Mouse (Mus musculus) layer of hippocampus, adult 2 months (tissue): ENCODE data around the gene Celf2. TPM values are rescaled to one million over a fixed set of nuclear protein-coding genes. Genes with fewer than 3 reads are reported as not detected.
A peak's percentile ranks its signal among the peaks of the same experiment; 100 is the strongest.

Experiments
- DNase-seq, 2 experiments: peaks; one replicate each; pipeline ENCODE4 v3.0.0; 2022; ENCODE audit warnings: low spot score in 2 of 2
- H3K27ac ChIP-seq: fragments of 200-600 bp; 2 replicates; pipeline ENCODE4 v1.8.1; 2022
- H3K4me3 ChIP-seq: fragments of 200-600 bp; 2 replicates; pipeline ENCODE4 v1.8.1; 2022; ENCODE audit warnings: mild to moderate bottlenecking
- CTCF ChIP-seq: fragments of 200-600 bp; conservative IDR thresholded peaks from 2 replicates; pipeline ENCODE4 v1.8.1; 2022; ENCODE audit warnings: antibody characterized with exemption, mild to moderate bottlenecking, moderate library complexity
- total RNA-seq, 2 experiments: library from RNA; stranded (reverse); gene quantifications; 2 replicates each; pipeline ENCODE4 v1.2.3; 2021

Gene Celf2
- total RNA-seq, 2 experiments from 2014 or later: 500 to 535 TPM

DNA sequence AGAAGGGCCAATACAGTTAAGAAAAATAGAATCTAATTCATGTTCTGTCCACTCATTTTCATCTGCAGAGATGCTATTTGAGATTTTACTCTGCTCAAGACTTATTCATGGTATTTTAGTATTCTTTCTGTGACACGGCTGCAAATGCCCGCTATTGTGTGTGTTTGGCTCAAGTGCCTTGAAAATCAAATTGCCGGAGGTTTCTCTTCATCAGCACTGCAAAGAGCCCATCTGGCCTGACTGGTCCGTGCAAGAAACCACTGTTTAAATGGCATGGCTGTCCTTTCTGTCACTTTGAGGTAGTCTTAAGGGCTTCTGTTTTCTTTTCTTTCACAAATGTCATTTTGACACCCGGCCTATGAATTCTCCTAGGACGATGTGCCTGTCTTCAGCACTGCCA is 540.1 kb downstream of the Celf2 start:
- TF ChIP-seq CTCF: no peak
- no peak for DNase-seq
- Histone ChIP-seq H3K27ac (peak overlapping the region; percentile 61), H3K4me3 (no peak overlapping the region)

DNA sequence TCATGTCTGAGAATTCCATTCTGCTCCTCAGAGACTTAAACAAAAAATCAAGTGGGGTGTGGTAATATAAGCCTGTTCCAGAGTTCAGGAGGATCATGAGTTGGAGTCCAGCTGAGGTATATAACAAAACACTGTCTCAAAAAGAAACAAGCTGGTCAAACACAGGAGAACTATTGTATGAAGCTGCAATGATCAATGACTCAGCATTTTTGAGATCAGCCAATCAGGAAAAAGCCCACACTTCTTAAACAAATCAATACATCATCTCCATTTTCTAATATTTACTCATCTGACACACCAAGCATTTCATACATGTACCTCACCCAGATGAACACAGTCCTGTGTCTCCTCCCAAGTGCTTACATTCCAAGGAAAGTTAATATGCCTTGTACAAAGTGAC is 544.1 kb downstream of the Celf2 start:
- DNase-seq: no peak
- H3K4me3 ChIP-seq: no peak overlapping the region
- TF ChIP-seq CTCF: no peak
- no peak overlapping the region for H3K27ac ChIP-seq

DNA sequence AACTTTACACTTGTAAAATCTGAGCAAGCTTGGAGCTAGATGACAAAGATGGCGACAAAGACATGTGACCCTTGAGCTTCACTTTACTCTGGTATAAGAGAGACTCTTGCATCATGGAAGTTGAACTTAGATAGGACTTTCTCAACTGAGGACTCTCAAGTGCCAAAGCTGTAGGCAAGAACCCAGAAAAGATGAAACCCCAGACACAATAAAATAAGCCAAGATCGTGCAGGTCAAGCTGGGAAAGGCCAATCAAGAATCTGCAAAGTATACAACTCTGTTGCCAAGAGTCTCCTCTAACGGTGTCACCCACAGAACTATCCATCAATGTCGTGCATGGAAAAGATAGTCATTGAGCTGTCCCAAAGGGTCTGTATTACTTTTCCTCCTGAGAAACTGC is 558.7 kb downstream of the Celf2 start:
- no peak overlapping the region for H3K4me3 ChIP-seq
- H3K27ac ChIP-seq: no peak overlapping the region
- no peak for TF ChIP-seq CTCF
- no peak for DNase-seq

DNA sequence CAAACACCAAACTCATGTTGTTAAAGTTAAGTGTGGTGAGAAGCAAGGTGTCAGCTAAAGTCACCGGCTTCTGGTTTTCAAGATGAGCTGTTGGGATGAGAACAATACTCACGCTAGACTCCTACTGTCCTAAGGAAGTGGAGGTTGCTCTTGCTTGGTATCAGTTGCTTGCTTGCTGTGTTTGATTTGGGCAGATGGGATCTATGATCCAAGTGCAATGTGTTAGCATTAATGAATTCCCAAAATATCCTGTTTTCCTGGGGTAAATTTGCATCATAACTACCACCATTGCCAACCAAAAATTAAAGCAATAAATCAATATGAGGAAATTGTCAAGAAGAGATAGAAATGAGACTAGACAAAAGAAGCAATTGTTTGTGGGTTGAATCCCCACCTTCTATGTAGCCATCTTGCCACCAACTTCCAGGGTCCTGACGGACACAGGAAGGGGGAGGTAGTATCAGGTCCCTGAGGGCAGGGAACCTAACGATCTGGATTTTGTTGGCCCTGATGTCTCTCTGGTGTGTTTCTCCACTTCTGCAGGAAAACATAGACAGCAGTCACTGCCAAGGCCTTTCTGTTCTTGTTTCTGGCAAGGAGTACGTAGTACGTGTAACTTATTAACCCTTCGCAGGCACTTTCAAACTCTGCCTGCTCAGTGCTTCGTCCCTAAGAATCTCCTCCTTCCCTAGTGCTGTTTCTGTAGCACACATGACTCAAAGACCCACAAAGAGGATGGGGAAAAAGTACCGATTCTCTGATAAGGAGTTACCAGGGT is 563.5 kb downstream of the Celf2 start:
- Histone ChIP-seq H3K27ac (peak overlapping the region; percentile 87), H3K4me3 (no peak overlapping the region)
- DNase-seq: peak in 1 of 2 experiments; percentile 53
- TF ChIP-seq CTCF: no peak

DNA sequence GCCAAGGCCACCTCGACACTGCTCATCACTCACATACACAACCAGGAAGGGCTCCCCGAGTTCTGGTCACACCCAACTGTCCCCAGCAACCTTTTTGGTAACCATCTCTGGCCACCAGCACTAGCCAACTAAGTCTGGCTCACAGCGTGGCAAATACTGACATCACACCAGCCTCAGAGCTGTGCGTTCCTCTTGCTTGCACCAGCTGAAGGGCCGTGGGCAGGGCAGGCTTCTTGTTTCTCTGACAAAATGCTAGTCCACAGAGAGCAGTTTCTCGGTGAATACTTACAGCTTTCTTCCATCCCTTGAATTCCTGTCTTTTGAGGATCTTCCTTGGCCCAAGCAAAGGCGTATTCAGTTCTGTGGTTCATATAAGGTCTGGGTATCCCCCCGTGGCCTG is 565.7 kb downstream of the Celf2 start:
- no peak overlapping the region for H3K4me3 ChIP-seq
- no peak for TF ChIP-seq CTCF
- H3K27ac ChIP-seq: peak overlapping the region; percentile 85
- no peak for DNase-seq

DNA sequence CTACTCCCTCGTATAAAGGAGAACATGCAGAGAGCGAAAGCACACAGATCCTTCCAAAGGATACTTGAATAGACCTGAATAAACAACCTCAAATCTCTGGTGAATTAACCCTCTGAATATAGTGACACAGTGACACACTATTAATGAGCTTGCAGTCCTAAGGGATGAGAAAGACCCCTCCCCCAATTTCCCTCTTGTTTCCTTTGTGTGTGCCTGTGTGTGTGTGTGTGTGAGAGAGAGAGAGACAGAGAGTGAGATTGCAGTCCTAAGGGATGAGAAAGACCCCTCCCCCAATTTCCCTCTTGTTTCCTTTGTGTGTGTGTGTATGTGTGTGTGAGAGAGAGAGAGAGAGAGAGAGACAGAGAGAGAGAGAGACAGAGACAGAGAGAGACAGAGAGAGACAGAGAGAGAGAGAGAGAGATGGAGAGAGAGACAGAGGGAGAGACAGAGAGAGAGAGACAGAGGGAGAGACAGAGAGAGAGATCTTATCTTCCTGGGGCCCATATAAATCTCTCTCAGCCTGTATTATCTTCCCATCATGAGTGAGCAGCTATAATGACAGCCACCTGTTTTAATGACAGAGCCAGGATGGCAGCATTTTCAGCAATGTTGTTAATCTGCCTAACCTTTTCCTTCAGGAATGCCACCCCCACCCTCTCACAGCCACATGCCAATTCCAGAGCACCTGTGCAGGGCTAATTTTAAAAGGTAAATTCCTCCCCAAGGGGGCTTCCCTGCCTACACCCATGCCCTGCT is 566.5 kb downstream of the Celf2 start:
- DNase-seq: no peak
- Histone ChIP-seq H3K27ac (peak overlapping the region; percentile 85), H3K4me3 (no peak overlapping the region)
- no peak for TF ChIP-seq CTCF

DNA sequence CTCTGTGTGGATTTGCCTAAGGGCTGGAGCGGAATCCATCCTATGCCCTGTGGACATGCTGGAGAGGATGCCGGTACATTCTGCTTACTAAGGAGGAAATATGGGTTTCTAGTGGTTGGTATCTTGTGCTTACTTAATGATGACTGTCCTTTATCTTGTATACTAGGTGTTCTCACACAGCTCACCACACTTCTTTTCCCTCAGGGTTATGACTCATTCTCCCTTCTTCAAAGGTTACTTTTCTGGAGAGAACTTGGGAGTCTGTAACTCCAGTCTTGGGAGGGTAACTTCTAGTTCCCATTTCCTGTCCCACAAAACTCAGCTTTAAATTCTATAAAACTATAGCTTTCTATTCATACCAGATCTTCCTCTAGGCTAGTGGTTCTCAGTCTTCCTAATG is 570.2 kb downstream of the Celf2 start:
- no peak for TF ChIP-seq CTCF
- H3K4me3 ChIP-seq: no peak overlapping the region
- peak overlapping the region; percentile 20; the same call in 1 of the 2 replicates for H3K27ac ChIP-seq
- no peak for DNase-seq

DNA sequence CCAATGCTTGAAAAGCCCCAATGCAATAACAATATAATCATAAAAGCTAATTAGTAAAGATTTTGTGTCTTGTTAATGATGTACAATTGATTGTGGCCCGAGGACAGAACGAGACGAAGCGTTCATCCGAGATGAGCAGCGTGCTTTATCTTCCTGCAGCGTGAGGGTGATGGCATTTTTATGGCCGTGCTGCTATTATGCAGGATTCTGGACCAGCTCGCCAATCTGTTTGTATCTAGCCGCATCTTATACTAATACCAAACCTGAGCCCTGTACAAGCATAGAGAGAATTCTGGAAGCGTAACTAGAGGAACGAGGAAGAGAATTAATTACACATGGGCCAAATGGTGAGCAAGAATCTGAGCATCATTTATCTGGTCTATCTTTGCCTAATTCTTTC is 576.2 kb downstream of the Celf2 start:
- Histone ChIP-seq H3K4me3 (no peak overlapping the region), H3K27ac (peak overlapping the region; percentile 81)
- no peak for TF ChIP-seq CTCF
- DNase-seq: no peak

DNA sequence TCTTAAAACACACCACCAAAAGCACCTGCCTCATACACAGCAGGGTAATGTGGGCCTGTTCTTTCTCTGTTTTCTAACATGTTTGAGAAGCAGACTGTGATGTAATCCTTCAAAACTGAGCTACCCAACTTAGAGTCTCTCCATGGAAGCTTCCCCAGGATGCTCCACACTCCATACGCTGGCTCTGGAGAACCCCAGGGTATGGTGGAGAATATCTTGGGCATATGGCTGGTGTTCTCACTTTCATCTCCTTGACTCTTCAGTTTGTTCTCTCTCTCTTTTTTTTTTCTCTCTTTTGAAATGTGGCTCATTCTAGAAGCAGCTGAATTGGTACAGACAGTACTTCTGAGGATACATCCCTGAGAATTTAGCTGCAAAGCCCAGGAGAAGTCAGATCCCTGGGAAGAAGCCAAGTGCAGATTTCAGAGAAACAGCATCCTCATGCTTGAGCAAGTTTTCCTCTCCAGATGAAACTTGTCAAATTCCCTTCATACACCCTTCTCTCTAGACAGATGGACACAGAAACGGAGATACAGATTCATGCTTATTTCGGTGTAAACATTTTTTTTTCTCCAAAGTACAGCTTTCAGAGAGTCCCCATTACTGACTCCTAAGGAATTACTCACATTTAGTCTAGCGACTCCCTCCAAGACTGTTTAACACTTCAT is 581.5 kb downstream of the Celf2 start:
- no peak for TF ChIP-seq CTCF
- peak; percentile 46 to 67 for DNase-seq
- Histone ChIP-seq H3K27ac (peak overlapping the region; percentile 37), H3K4me3 (no peak overlapping the region)

DNA sequence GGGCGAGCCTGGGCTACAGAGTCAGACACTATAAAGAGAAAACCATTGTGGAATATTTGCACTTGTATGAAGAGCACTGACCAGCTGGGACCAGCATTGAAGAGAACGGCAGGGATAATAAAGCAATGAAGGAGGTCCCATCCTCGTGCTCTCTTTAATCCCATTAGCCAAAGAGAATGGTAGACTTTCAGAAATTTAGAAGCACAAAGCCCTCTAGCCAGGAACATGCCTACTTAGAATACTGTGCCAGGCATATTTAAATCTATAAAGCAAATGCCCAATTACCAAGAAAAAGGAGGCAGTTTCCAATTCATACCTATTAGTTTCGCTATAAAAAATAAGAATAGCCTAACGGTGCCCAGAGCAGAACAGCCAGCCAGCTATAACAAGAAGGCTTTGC is 583.9 kb downstream of the Celf2 start:
- H3K27ac ChIP-seq: peak overlapping the region; percentile 37
- TF ChIP-seq CTCF: no peak

DNA sequence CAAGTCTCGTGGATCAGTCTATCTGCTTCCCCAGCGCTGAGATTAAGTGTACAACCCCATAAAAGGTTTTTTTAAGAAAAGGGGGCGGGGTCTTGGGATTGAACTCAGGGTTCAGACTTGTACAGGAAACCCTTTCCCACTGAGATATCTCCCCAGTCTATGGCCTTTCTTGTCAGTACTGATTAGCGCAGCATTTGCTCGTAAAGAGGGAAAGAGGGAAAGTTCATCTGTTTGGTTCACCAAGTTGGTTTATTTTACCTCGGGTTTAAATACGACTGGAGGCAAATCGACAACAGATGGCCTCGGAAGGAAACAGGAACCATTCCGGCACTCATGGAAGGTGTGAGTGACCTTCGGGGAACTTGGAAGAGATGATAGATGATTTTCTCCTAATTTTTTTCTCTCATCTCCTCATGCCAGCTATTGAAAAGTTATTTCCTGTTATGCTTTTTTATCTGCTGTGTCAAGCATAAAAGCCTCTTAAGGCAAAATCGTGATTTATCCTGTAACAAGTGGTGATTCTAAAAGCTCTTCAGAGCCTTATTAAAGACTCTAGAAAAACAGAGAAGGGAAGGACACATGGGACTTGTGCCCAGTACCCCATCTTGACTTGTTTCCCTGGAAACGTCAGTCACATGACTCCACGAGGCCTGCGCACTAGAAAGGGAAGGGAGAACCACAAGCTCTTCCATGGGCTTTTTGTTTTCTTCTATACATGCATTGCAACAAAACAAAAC is 585.5 kb downstream of the Celf2 start:
- TF ChIP-seq CTCF: no peak
- no peak for DNase-seq
- H3K27ac ChIP-seq: peak overlapping the region; percentile 62
- H3K4me3 ChIP-seq: no peak overlapping the region

More for the DNA sequence above, 583.9 kb downstream of the Celf2 start:
- no peak for DNase-seq
- H3K4me3 ChIP-seq: no peak overlapping the region

DNA sequence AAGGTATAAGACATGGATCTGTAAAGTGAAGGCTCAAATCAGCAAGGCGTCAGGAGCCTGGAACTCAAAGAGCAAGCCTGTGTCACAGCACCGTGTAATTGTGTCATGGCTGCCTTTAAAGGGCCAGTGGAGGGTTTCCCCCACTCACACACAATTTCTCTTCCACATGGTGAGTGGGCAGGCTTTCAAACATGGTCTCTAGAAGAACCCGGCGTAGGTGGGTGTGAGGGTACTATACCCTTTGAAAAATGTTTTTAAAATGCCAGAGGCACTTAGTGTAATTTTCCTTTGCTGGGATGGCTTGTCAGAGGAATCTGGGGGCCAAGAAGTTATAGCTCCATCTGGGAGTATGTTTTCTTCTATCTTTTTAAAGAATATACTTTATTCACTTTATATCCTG is 594.0 kb downstream of the Celf2 start:
- Histone ChIP-seq H3K4me3 (no peak overlapping the region), H3K27ac (peak overlapping the region; percentile 30)
- no peak for DNase-seq
- no peak for TF ChIP-seq CTCF
